In the genomic region with DNA sequence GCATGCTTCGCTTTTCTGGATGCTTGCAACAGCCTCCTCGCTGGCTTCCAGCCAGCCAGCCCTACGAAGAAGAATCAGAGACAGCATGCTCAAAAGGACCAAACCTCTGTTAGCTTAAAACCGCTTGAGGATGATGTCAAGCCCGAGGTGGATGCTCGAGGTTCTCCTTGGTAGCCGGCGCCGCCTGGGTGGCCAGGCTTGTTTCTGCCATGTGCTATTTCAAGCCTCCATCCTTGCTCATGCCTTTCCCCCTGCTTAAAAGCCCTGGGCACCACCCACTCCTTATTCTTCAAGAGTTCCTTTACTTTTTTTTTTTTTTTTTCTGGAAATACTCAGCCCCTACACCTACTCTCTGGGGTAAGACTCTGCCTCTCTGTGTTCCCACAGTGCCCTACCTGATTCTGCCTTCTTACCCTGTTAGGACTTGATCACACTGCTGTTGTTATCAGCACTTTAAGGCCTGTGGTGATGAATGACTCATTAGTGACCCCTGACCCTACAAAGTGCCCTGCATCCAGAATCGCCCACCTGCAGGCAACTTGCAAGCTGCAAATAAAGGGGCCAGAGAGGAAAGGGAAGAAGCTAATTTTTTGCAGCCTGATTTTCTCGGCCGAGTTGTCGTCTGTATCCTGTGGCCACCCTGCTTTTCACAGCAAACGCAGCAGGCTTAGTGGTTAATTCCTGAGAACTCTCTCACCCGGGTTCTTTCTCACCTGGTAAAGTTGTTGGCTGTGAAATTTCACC, we compare ENCODE assay signal across 8 mouse cellular contexts. TPM values are rescaled to one million over a fixed set of nuclear protein-coding genes. Genes with fewer than 3 reads are reported as not detected.
A peak's percentile ranks its signal among the peaks of the same experiment; 100 is the strongest.
DNase-seq lines count a peak whose midpoint lies in the region; ATAC-seq lines count a peak whose summit lies in the region.

No protein-coding gene starts in this region.

- DNase-seq in gastrocnemius, postnatal 10 days, result peak; percentile 41
- DNase-seq in gastrocnemius, adult 8-10 months (ENCODE audit: low spot score in 2 of 2), result no peak
- peak; percentile 26 for DNase-seq in ES-CJ7 (ENCODE audit: low read depth, low spot score)
- no peak for DNase-seq in forebrain, embryonic 11.5 days (ENCODE audit: low spot score)
- DNase-seq in right cerebral cortex, postnatal 10 days (ENCODE audit: low spot score in 2 of 2), result peak; percentile 70 to 75
- no peak for DNase-seq in spleen, adult 12 weeks (ENCODE audit: low spot score)

- peak overlapping the region; percentile 22; the same call in 1 of the 2 replicates for H3K4me3 ChIP-seq in forebrain, embryonic 11.5 days (ENCODE audit: low read depth, low read length)
- H3K4me3 ChIP-seq in hindbrain, embryonic 16.5 days (ENCODE audit: low read length), result peak overlapping the region; percentile 30
- H3K4me3 ChIP-seq in liver, embryonic 12.5 days, result peak overlapping the region; percentile 30; the same call in 1 of the 2 replicates

- 3% methylated on average over 15 of the region's 15 CpGs for WGBS in forebrain, embryonic 11.5 days
- 12% methylated on average over 15 of the region's 15 CpGs for WGBS in hindbrain, embryonic 16.5 days
- WGBS in liver, embryonic 12.5 days (ENCODE audit: insufficient replicate concordance), result 13% methylated on average over 15 of the region's 15 CpGs

- peaks cover 14% of the 10 kb centered on the region for H3K4me1 ChIP-seq in forebrain, embryonic 11.5 days (replicated peaks; ENCODE audit: control insufficient read depth, insufficient read depth, low read length)
- peaks cover 16% of the 10 kb centered on the region for H3K4me1 ChIP-seq in hindbrain, embryonic 16.5 days (ENCODE audit: control insufficient read depth, insufficient read depth, low read depth, low read length)
- peaks cover 39% of the 10 kb centered on the region for H3K4me1 ChIP-seq in liver, embryonic 12.5 days

- ATAC-seq in forebrain, embryonic 11.5 days (replicated peaks; ENCODE audit: low FRiP score), result no peak
- ATAC-seq in hindbrain, embryonic 16.5 days, result no peak
- no peak for ATAC-seq in liver, embryonic 12.5 days

- H3K9ac ChIP-seq in forebrain, embryonic 11.5 days (ENCODE audit: low read length), result no peak overlapping the region
- peak overlapping the region; percentile 30; the same call in 1 of the 2 replicates for H3K9ac ChIP-seq in hindbrain, embryonic 16.5 days (ENCODE audit: low read depth, low read length)
- no peak overlapping the region for H3K9ac ChIP-seq in liver, embryonic 12.5 days

- peak overlapping the region; percentile 57; the same call in 1 of the 2 replicates for H3K4me2 ChIP-seq in forebrain, embryonic 11.5 days (ENCODE audit: low read depth, low read length, severe bottlenecking)
- peak overlapping the region; percentile 60 for H3K4me2 ChIP-seq in hindbrain, embryonic 16.5 days (ENCODE audit: low read length)
- peak overlapping the region; percentile 51 for H3K4me2 ChIP-seq in liver, embryonic 12.5 days

- no peaks in the 10 kb centered on the region; the same call in 1 of the 2 replicates for H3K36me3 ChIP-seq in forebrain, embryonic 11.5 days (ENCODE audit: control insufficient read depth, insufficient read depth, low read length)
- no peaks in the 10 kb centered on the region for H3K36me3 ChIP-seq in hindbrain, embryonic 16.5 days (ENCODE audit: control insufficient read depth, insufficient read depth, low read length)
- H3K36me3 ChIP-seq in liver, embryonic 12.5 days, result no peaks in the 10 kb centered on the region

- no peaks in the 10 kb centered on the region for H3K9me3 ChIP-seq in forebrain, embryonic 11.5 days (ENCODE audit: control insufficient read depth, low read length)
- H3K9me3 ChIP-seq in hindbrain, embryonic 16.5 days (ENCODE audit: control insufficient read depth, low read length), result no peaks in the 10 kb centered on the region
- no peaks in the 10 kb centered on the region for H3K9me3 ChIP-seq in liver, embryonic 12.5 days (replicated peaks)

- H3K27ac ChIP-seq in forebrain, embryonic 11.5 days (ENCODE audit: low read depth, low read length), result no peak overlapping the region
- H3K27ac ChIP-seq in hindbrain, embryonic 16.5 days (ENCODE audit: low read depth, low read length), result 0 out of 2 replicates have a peak overlapping the region, but pooled peaks have one; percentile 45
- H3K27ac ChIP-seq in liver, embryonic 12.5 days, result no peak overlapping the region

- no peaks in the 10 kb centered on the region; the same call in 1 of the 2 replicates for H3K27me3 ChIP-seq in forebrain, embryonic 11.5 days (ENCODE audit: control insufficient read depth, insufficient read depth, low read length)
- no peaks in the 10 kb centered on the region for H3K27me3 ChIP-seq in hindbrain, embryonic 16.5 days (replicated peaks; ENCODE audit: control insufficient read depth, insufficient read depth, low read length)
- H3K27me3 ChIP-seq in liver, embryonic 12.5 days (replicated peaks), result peaks cover 75% of the 10 kb centered on the region

RNA-seq across cellular contexts. Expression of a gene that starts 52.4 kb away (rescaled TPM):
- total RNA-seq in gastrocnemius, postnatal 10 days (2021), result under 1 TPM; 0.16 to 0.23 TPM
- total RNA-seq in gastrocnemius, adult 8-10 months (2022), result under 1 TPM in 1 of 4 experiments, not detected in 3; 0.29 TPM
- 2.5 and 2.6 TPM in 2 replicates for polyA plus RNA-seq in forebrain, embryonic 11.5 days (2014; fragmentation: Nextera tagmentation; extraction: Ambion mirVana)
- polyA plus RNA-seq in hindbrain, embryonic 16.5 days (2015; fragmentation: Nextera tagmentation; extraction: Ambion mirVana), result 4.0 and 4.1 TPM in 2 replicates
- polyA plus RNA-seq in liver, embryonic 12.5 days (2016; fragmentation: Nextera tagmentation; extraction: Ambion mirVana), result 0.10 and 0.11 TPM in 2 replicates

RNA-seq across cellular contexts. Expression of a gene that starts 54.6 kb away (rescaled TPM):
- 10 to 100 TPM; 25.2 to 35.3 TPM for total RNA-seq in gastrocnemius, postnatal 10 days (2021)
- total RNA-seq in gastrocnemius, adult 8-10 months (2022), result 1 to 10 TPM; 6.1 to 8.8 (median 6.6) TPM
- polyA plus RNA-seq in forebrain, embryonic 11.5 days (2014; fragmentation: Nextera tagmentation; extraction: Ambion mirVana), result 7.4 and 8.2 TPM in 2 replicates
- 13.6 and 14.7 TPM in 2 replicates for polyA plus RNA-seq in hindbrain, embryonic 16.5 days (2015; fragmentation: Nextera tagmentation; extraction: Ambion mirVana)
- polyA plus RNA-seq in liver, embryonic 12.5 days (2016; fragmentation: Nextera tagmentation; extraction: Ambion mirVana), result 34.1 and 37.6 TPM in 2 replicates

Comparison
In these comparisons a context has a peak if more than half of its experiments do, and no peak if none do; other contexts are left out.
1. DNase-seq: peak in gastrocnemius, postnatal 10 days (single experiment), ES-CJ7 (single experiment) and right cerebral cortex, postnatal 10 days (2 of 2); none in gastrocnemius, adult 8-10 months (0 of 2), forebrain, embryonic 11.5 days (single experiment) and spleen, adult 12 weeks (single experiment).
2. Peak in every context shown above with its lines, with median percentiles within 50 percentile points of each other: H3K4me2 ChIP-seq and H3K4me3 ChIP-seq.